Mouse (Mus musculus) monocyte, adult 2 months (primary cell): ENCODE data around the gene Gys1.

Experiments used
- DNase-seq, 2 experiments: peaks; one replicate each; pipeline ENCODE4 v3.0.0; 2022; ENCODE audit warnings: low spot score in 2 of 2, low read depth in 1 of 2

Gene Gys1

DNA sequence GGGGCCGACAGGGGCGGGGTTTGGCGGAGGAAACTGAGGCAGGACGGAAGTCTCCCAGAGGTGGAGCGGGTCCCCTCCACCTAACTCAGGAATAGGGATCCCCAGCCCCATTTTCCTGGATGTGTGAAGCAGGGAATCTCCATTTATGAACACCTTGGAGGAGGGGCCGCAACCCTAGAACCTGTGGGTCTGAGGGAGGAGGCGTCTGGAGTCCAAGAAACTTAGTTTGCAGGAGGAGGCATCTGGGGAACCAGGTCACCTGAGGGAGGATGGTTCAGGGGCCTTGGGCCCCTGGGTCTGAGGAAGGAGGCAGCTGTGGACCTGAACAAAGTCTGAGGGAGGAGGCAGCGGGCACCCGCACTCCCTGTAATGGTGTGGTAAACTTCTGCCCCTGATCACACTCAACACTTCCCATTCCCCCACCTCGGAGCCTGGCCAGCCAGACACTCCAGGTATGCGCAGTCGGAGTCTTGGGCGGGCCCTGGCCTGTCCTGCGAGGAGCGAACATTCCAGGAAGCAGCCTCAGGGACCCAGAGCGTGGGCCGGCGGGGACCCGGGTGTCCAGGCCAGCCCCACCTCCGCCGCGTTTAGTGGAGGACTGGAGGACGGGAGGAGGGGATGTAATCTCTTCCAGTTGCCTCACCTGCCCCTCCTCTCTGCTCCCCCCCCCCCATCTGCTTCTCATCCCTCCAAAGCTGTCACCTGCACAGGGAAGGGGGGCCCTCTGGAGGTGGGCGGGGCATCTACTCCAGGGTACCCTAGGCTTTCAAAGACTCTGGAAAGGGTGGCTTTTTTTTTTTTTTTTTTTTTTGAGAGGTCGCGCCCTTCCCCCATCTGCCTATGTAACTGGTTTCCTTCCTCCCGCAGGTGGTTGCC is 20.5 kb upstream of the Gys1 start:
- DNase-seq: no peak

DNA sequence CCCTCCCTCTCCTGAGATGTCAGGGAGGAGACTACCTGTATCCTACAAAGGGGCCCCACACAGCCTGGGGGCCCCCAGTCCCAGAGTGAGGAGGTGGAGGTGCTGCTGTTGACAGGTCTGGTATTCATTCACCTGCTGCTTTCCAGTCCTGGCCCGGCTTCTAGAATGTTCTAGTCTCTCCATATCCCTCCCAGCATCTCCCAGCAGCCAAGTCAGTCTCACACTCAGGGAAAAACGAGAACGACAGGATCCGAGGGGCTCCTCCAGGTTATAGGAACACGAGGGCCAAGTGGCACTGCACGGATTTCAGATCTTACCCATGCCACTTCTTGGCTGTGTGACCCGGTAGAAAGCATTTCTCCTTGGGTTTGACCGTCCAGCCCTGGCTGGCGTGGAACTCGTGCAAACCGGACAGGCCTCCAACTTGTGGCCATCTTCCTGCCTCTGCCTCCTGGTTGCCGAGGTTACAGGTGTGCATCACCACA is 19.9 kb upstream of the Gys1 start:
- DNase-seq: no peak

DNA sequence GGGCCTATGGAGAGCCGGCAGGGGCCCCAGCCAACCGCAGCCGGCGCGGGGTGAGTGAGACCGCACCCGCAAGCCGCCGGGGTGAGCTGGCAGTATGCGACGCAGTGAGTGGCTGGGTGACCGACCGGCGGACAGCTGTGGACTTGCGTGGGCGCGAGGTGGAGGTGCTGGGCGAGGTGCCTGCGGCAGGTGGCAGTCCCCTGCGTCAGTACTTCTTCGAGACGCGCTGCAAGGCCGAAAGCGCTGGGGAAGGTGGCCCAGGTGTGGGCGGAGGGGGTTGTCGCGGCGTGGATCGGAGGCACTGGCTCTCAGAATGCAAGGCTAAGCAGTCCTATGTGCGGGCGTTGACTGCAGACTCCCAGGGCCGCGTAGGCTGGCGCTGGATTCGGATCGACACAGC is 19.0 kb upstream of the Gys1 start:
- DNase-seq: no peak

DNA sequence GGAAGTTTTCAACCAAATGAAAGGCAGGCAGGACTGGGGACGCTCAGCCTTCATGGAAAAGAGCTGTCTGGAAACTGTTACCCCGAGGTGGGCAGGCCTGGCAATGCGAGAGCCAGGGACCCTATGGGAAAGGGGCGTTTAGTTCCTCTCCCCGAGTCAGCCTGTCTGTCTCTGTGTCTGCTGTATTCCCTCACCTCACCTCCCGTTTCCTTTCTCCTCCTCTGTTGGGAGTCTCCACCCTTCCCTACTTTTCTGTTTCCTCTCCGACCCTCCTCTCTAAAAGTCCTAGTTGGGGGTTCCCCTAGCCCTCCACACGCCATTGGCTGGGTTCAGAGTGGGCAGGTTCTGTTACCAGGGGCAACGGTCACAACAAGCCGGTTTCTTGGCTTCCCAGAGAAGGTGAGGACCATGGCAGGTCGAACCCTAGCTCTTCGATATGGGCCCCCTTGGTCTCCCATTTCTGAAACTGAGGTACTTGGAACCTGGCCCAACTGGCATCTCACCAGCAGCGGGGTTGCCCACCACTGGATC is 16.6 kb upstream of the Gys1 start:
- DNase-seq: no peak

DNA sequence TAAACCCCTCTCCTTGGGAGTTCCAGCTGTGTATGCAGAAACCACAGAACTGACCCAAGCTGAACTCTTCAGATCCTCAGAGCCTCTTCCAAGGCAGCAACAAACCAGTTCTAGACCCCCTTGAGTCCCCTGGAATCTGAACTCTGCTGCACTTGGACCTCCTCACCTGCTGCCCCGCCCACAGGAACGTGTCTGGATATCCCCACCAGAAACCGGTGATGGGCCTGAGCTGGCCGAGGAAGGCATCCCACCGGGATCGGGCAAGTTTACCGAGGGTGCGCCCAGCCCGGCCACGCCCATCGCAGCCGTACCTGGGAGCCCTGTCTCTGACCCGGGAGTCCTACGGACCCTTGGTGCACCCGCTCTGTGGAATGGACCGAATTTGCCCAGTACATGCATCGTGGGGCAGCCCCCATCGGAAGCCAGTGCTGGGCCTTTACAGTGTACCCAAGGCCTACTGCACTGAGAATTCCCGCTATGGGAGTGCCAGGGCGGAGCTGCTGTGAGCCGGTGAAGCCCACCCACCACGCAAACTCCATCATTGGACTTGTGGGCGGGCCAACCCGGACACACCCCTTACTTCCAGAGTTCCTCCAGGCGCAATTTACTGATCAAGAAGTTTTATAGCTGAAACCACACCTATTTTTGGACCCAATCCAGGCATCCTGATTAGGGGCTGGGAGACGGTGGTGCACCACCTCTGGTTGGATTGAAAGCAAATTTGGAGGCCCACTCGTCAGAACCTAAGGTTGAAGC is 14.6 kb upstream of the Gys1 start:
- no peak for DNase-seq

DNA sequence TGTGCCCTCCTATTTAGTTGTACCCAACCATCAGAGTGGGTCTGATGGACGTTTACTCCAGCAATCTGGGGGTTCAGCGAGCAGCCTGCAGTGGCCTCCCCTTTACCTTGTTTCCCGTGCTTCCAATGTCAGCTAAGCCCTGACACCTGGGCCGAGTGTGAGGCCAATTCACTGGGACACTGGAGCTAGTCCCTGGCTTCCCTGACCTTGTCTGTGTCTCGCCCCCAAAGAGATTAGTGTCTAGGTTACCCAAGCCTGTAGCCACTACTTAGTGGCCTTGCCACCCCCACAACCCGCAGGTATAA is 14.1 kb upstream of the Gys1 start, which contains the start of gene Lhb:
Lhb (plus strand) TSS at position 206 of the 305 bp plus-strand sequence.
- DNase-seq: no peak

DNA sequence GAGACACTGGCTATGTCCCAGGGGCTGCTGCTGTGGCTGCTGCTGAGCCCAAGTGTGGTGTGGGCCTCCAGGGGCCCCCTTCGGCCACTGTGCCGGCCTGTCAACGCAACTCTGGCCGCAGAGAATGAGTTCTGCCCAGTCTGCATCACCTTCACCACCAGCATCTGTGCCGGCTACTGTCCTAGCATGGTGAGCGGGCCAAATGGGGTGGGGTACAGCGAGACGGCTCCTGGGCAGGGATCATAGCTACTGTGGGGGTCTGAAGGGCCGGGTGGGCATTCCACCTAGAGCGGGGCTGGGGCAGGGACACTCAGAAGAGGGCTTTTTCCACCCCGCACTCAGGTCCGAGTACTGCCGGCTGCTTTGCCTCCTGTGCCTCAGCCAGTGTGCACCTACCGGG is 13.4 kb upstream of the Gys1 start:
- DNase-seq: no peak

DNA sequence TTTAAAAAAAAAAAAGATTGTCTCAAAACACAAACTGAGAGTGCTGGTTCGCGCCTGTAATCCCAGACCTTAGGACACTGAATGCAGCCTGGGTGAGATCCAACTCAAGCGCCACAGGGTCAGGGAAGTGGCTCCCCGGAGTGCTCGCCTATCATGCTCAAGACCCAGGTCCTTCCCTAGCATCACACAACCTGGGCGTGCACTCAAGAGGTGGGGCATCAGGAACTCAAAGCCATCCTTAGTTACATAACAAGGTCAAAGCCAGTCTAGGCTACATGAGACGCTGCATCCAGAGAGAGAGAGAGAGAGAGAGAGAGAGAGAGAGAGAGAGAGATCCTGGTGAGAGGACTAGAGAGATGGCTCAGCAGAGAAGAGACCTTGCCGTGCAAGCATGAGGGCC is 8.1 kb upstream of the Gys1 start:
- DNase-seq: no peak

DNA sequence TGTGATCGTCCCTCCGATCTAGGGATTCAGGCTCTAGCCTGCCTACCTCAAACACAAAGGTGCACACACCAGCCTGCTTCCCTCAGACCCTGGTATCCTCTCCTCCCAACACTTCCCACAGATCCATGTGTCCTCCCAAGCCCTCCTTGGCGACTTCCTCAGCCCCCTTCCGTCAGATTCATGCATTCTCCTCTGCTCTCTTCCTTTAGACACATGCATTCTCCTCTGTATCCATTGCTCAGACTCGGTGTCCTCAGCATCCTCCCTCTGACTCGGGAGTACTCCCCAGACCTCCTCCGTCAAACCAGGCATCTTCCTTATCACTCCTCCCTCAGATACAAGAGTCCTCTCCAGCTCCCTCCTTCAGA is 825 bp upstream of the Gys1 start:
- DNase-seq: no peak

DNA sequence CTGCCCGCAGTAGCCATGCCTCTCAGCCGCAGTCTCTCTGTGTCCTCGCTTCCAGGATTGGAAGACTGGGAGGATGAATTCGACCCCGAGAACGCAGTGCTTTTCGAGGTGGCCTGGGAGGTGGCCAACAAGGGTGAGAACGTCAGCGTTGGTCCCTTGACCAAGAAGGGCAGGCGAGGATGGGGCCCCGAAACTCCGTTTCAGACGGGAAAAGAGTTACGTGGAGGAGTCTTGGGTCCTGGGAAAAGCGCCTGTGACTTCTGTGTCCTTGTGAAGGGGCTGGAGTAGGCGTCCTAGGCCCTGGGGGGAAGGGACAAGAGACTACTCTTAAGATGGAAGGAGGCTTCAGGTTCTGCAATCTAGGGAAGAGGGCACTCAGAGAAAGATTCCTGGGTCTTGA is 394 bp downstream of the Gys1 start:
- DNase-seq: no peak

DNA sequence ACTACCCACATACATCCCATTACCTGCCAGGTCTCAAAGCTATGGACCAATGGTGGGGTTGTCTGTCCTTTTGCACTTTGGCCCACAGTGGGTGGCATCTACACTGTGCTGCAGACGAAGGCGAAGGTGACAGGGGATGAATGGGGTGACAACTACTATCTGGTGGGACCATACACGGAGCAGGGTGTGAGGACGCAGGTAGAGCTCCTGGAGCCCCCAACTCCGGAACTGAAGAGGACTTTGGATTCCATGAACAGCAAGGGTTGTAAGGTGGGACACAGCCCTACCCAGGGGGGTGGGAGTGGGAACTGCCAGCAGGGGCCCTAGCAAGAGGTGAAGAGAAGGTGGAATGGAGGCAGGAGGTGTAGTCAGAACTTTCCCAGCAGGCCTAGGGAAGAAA is 1.8 kb downstream of the Gys1 start:
- no peak for DNase-seq

DNA sequence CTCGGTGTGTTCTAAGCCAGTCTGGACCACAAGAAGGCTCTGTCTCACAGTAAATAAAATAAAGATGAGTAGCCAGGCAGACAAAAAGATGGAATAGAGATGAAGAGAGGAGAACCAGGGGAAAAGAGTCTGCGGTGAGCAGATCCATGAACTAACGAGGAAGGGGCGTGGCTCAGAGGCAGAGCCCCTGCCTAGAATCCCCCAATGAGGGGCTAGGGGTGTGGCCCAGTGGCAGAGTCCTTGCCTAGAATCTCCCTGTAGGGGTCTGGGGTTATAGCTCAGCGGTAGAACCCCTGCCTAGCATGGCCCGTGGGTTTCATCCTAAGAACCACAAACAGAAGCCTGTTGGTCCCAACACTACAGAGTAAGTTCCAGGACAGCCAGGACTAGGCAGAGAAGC is 2.4 kb downstream of the Gys1 start:
- DNase-seq: no peak

DNA sequence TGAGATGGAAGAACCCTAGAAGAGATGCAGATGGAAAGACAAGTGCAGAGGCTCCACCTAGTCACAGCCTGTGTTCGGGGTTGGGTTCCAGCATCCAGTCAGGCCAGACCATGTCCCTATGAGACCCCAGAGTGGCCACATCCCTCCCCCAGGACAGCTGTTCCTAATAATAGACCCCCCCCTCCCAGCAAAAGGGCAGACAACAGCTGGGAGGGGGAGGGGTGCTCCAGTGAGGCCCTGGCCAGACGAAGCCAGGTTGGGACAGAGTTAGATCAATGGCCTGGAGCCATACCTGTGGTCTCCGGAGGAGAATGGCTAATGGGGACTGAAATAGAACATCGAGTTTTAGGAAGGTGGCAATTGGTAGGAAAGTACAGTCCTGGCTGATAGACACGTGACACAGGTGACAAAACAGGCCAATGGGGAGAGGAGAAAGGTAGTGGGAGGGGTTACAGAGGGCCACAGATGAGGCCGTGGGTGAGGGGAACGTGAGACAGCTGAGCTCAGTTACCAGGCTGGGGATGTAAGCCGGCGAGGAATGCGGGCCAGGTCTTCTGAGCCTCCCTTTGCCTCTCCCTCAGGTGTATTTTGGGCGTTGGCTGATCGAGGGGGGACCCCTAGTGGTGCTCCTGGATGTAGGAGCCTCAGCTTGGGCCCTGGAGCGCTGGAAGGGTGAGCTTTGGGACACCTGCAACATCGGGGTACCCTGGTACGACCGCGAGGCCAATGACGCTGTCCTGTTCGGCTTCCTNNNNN is 3.1 kb downstream of the Gys1 start, which contains the start of gene Ruvbl2:
Ruvbl2 (minus strand) TSS at position 576 of the 756 bp plus-strand sequence.
- no peak for DNase-seq

DNA sequence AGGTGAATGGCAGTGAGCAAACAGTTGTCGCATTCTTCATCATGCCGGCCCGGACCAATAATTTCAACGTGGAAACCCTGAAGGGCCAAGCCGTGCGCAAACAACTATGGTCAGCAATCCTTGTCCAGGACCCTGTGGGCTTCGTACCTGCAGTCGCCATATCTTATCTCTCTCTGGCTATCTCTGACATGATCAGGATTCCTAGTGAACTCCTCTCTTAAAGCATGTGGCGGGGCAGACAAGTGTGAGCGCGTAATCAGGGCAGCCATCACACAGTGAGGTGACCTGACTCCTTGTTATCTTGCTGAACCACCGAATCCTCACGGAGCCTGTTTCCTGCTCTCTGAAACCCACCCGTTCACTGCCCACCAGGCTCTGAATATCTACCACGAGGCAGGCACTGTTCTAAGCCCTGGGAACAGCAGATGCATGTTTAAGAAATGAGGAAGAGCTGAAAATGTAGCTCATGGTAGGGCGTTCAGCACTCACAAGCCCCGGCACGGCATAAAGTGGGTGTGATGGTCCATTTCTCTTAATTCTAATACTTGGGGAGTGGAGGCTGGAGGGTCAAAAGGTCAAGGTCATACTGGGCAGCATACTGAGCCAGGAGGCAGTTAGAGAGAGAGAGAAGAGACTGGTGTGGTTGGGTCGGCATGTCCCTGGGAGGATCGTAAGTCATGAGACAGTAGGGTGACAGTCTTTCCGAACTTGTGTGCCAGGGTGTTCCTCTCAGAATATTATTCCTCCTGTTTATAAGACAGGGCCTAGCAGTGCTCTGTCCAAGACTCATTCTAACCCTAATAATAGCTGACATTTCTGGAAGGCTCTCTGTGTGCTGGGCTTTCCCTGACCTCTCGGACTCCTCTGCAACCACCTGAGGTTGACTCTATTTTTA is 9.1 kb downstream of the Gys1 start:
- DNase-seq: no peak

DNA sequence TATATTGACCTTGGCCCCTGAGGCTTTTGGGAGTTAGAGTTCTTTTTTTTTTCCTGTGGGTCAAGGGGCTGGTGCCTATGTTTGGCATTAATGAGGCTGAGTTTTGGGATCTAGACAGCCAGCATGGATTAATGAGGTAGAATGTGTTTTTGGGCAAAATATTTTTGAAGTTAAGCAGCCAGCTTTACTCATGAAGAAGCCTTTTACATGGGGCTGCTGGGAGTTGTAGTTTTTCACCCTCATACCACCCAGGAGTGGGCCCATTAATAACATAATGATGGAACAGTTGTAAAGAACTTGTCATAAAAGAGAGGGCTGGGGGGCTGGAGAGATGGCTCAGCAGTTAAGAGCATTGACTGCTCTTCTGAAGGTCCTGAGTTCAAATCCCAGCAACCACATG is 11.9 kb downstream of the Gys1 start:
- DNase-seq: no peak

DNA sequence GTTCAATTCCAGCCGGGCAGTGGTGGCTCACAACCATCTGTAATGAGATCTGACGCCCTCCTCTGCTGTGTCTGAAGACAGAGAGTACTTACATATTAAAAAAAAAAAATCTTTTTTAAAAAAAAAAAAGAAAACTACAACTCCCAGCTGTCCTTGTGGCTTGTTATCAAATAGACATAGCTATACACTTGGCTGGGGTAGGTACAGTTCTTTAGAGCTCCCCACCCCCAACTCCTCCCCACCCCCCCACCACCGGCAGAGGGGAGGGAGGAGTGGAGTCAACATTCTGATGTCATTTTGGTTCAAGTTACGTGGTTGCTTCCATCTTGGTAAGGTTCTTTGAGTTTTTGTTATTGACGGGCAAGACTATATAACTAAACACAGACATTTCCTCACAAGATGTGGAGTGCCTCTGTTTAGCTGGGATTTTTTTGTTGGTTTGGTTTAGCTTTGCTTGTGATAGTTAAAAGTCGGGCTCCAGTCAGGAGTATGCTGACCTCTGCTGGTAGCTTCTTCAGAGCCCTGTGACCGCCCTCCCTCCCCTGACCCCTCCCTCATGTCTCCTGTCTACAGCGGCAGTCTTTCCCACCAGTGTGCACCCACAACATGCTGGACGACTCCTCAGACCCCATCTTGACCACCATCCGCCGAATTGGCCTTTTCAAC is 12.8 kb downstream of the Gys1 start:
- no peak for DNase-seq

DNA sequence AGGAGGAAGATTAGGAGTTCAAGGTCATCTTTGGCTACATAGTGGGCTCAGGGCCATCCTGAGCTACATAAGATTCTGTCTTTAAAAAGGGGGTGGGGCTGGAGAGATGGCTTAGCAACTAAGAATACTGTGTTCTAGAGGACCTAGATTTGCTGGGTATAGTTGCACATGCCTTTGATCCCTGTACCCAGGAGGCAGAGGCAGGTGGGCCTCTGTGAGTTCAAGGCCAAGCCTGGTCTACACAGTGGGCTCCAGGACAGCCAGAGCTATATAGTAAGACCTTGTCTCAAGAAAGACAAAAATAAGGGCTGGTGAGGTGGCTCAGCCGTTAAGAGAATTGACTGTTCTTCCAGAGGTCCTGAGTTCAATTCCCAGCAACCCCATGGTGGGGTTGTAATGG is 15.3 kb downstream of the Gys1 start:
- DNase-seq: no peak

DNA sequence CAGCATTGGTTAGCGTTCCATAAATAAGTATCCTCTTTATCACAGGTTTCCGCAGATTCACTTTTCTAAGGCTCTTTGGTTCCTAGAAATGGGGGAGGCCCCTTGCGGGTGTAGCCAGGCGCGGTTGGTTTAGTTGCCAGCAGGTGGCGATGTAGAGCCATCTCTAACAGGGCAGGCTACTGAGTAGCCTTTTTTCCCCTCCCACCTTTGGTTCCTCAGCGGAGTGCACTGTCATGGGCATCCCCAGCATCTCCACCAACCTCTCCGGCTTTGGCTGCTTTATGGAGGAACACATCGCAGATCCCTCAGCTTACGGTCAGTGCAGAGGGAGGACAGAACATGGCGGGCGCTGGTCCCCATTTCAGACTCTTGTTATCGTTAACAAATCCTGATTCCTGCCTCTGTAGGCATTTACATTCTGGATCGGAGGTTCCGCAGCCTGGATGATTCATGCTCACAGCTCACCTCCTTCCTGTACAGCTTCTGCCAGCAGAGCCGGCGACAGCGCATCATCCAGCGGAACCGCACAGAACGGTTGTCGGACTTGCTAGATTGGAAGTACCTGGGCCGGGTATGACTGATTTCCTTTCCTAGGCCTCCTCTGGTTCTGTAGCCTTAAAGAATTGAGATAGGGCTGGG is 16.8 kb downstream of the Gys1 start:
- peak; percentile 56 to 83 for DNase-seq

DNA sequence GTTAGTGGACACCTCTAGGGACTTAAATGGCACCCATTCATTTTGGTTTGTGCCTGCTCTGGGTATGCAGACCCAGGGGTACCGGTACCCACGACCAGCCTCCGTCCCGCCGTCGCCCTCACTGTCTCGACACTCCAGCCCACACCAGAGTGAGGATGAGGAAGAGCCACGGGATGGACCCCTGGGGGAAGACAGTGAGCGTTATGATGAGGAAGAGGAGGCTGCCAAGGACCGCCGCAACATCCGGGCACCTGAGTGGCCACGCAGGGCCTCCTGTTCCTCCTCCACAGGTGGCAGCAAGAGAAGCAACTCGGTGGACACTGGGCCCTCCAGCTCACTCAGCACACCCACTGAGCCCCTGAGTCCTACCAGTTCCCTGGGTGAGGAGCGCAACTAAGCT is 20.3 kb downstream of the Gys1 start:
- no peak for DNase-seq
